8 mouse cellular contexts compared by ENCODE assay signal in genomic region chr2:85048168-85048751, GRCm38 (mm10). TPM values are rescaled to one million over a fixed set of nuclear protein-coding genes. Genes with fewer than 3 reads are reported as not detected.
DNase-seq lines count a peak whose midpoint lies in the region; ATAC-seq and TF ChIP-seq lines count a peak whose summit lies in the region.

No protein-coding gene starts in this region.

- peak overlapping the region; percentile 78 for H3K9ac ChIP-seq in intestine, postnatal 0 days (ENCODE audit: low read depth, low read length)
- peak overlapping the region; percentile 70 for H3K9ac ChIP-seq in limb, embryonic 11.5 days (ENCODE audit: low read length)
- peak overlapping the region; percentile 65 for H3K9ac ChIP-seq in midbrain, embryonic 12.5 days (replicated peaks)

- under 1% methylated on average over 32 of the region's 44 CpGs for WGBS in intestine, postnatal 0 days
- 0% methylated on average over 29 of the region's 44 CpGs for WGBS in limb, embryonic 11.5 days
- 0% methylated on average over 39 of the region's 44 CpGs for WGBS in midbrain, embryonic 12.5 days

- H3K4me3 ChIP-seq in intestine, postnatal 0 days (ENCODE audit: low read depth, low read length), result peak overlapping the region; percentile 78
- H3K4me3 ChIP-seq in limb, embryonic 11.5 days (ENCODE audit: low read depth, low read length), result peak overlapping the region; percentile 79
- peak overlapping the region; percentile 55 for H3K4me3 ChIP-seq in midbrain, embryonic 12.5 days

- peak overlapping the region; percentile 93 for H3K27ac ChIP-seq in intestine, postnatal 0 days (ENCODE audit: low read depth, low read length)
- H3K27ac ChIP-seq in limb, embryonic 11.5 days (replicated peaks; ENCODE audit: low read depth, low read length), result peak overlapping the region; percentile 79
- H3K27ac ChIP-seq in midbrain, embryonic 12.5 days (replicated peaks), result peak overlapping the region; percentile 95

- H3K27me3 ChIP-seq in intestine, postnatal 0 days (replicated peaks; ENCODE audit: control insufficient read depth, insufficient read depth, low read length), result no peaks in the 10 kb centered on the region
- H3K27me3 ChIP-seq in limb, embryonic 11.5 days (ENCODE audit: control insufficient read depth, insufficient read depth, low read length), result no peaks in the 10 kb centered on the region
- no peaks in the 10 kb centered on the region for H3K27me3 ChIP-seq in midbrain, embryonic 12.5 days

- DNase-seq in adrenal gland, adult 8-10 months, result peak; percentile 68
- DNase-seq in embryo, embryonic 11.5 days (ENCODE audit: low read depth, low spot score), result peak; percentile 45
- peak; percentile 99 for DNase-seq in heart, adult 11 months
- peak; percentile 71 for DNase-seq in limb, embryonic 11.5 days (ENCODE audit: low spot score)
- peak; percentile 78 for DNase-seq in skeletal muscle tissue, adult 2 months (ENCODE audit: low read depth, low spot score)
- DNase-seq in c-Kit-positive CD71-positive TER-119-positive erythroid progenitor cells, embryonic 14.5 days (ENCODE audit: low spot score), result no peak

- peaks cover 46% of the 10 kb centered on the region for H3K36me3 ChIP-seq in intestine, postnatal 0 days (ENCODE audit: control insufficient read depth, insufficient read depth)
- H3K36me3 ChIP-seq in limb, embryonic 11.5 days (ENCODE audit: control insufficient read depth, insufficient read depth, low read length), result peaks cover 20% of the 10 kb centered on the region
- H3K36me3 ChIP-seq in midbrain, embryonic 12.5 days, result peaks cover 57% of the 10 kb centered on the region

- H3K4me2 ChIP-seq in intestine, postnatal 0 days (replicated peaks; ENCODE audit: low read depth), result peak overlapping the region; percentile 91
- peak overlapping the region; percentile 63 for H3K4me2 ChIP-seq in limb, embryonic 11.5 days (ENCODE audit: low read depth, severe bottlenecking)
- H3K4me2 ChIP-seq in midbrain, embryonic 12.5 days (replicated peaks), result peak overlapping the region; percentile 71

- H3K9me3 ChIP-seq in intestine, postnatal 0 days (ENCODE audit: control insufficient read depth), result no peaks in the 10 kb centered on the region
- no peaks in the 10 kb centered on the region for H3K9me3 ChIP-seq in limb, embryonic 11.5 days (ENCODE audit: control insufficient read depth, low read length)
- no peaks in the 10 kb centered on the region for H3K9me3 ChIP-seq in midbrain, embryonic 12.5 days

- H3K4me1 ChIP-seq in intestine, postnatal 0 days (replicated peaks; ENCODE audit: control insufficient read depth, insufficient read depth, low read length), result peaks cover 9% of the 10 kb centered on the region
- peaks cover 20% of the 10 kb centered on the region for H3K4me1 ChIP-seq in limb, embryonic 11.5 days (ENCODE audit: control insufficient read depth, insufficient read depth, low read length)
- peaks cover 37% of the 10 kb centered on the region for H3K4me1 ChIP-seq in midbrain, embryonic 12.5 days

- peak; percentile 30 for ATAC-seq in intestine, postnatal 0 days
- peak; percentile 67 for ATAC-seq in limb, embryonic 11.5 days (ENCODE audit: insufficient number of reproducible peaks, low FRiP score, low TSS enrichment, low read depth)
- peak; percentile 75 for ATAC-seq in midbrain, embryonic 12.5 days (ENCODE audit: low FRiP score, low read depth)

- 0 out of 2 replicates have a peak, but pooled peaks have one; percentile 3 for TF ChIP-seq CTCF in intestine, postnatal 0 days (IDR thresholded peaks at IDR 0.05; ENCODE audit: low read depth)

RNA-seq across cellular contexts. Expression of gene Tnks1bp1, which starts 0.4 kb away (rescaled TPM):
- 100 to 1,000 TPM; 103 to 135 (median 120) TPM for total RNA-seq in adrenal gland, adult 8-10 months (2022)
- 18.0 and 19.5 TPM in 2 replicates for polyA plus RNA-seq in intestine, postnatal 0 days (2015; fragmentation: Nextera tagmentation; extraction: Ambion mirVana)
- 6.7 and 7.0 TPM in 2 replicates for polyA plus RNA-seq in limb, embryonic 11.5 days (2014; fragmentation: Nextera tagmentation; extraction: Ambion mirVana)
- 40.3 and 48.0 TPM in 2 replicates for polyA plus RNA-seq in midbrain, embryonic 12.5 days (2016; fragmentation: Nextera tagmentation; extraction: Ambion mirVana)

RNA-seq across cellular contexts. Expression of gene P2rx3, which starts 11.0 kb away (rescaled TPM):
- 1 to 10 TPM in 3 of 4 experiments, under 1 TPM in 1; 0.83 to 1.8 (median 1.3) TPM for total RNA-seq in adrenal gland, adult 8-10 months (2022)
- 0.18 and 0.26 TPM in 2 replicates for polyA plus RNA-seq in intestine, postnatal 0 days (2015; fragmentation: Nextera tagmentation; extraction: Ambion mirVana)
- 0.76 and 1.4 TPM in 2 replicates for polyA plus RNA-seq in limb, embryonic 11.5 days (2014; fragmentation: Nextera tagmentation; extraction: Ambion mirVana)
- 3.2 and 4.1 TPM in 2 replicates for polyA plus RNA-seq in midbrain, embryonic 12.5 days (2016; fragmentation: Nextera tagmentation; extraction: Ambion mirVana)

RNA-seq across cellular contexts. Expression of gene Ssrp1, which starts 11.2 kb away (rescaled TPM):
- 100 to 1,000 TPM; 130 to 156 (median 142) TPM for total RNA-seq in adrenal gland, adult 8-10 months (2022)
- polyA plus RNA-seq in intestine, postnatal 0 days (2015; fragmentation: Nextera tagmentation; extraction: Ambion mirVana), result 71.9 and 73.0 TPM in 2 replicates
- 409 and 418 TPM in 2 replicates for polyA plus RNA-seq in limb, embryonic 11.5 days (2014; fragmentation: Nextera tagmentation; extraction: Ambion mirVana)
- polyA plus RNA-seq in midbrain, embryonic 12.5 days (2016; fragmentation: Nextera tagmentation; extraction: Ambion mirVana), result 261 and 262 TPM in 2 replicates
